Mouse (Mus musculus) urinary bladder, postnatal 10 days (tissue): ENCODE results near the gene 2510002D24Rik.
A peak's percentile ranks its signal among the peaks of the same experiment; 100 is the strongest.
"Not testable (repeated sequence)": the region's sequence is repeated elsewhere in the genome, so short reads cannot be mapped to it uniquely, and the experiment has no call there.

Source experiments
- DNase-seq: peaks from one replicate; pipeline ENCODE4 v3.0.0; 2022; ENCODE audit warnings: low spot score

Gene 2510002D24Rik

GRCm38 (mm10) chr16:18849521-18850190, 13.3 kb downstream of the 2510002D24Rik start:
- DNase-seq, result not testable (repeated sequence)

GRCm38 (mm10) chr16:18858551-18858950, 22.2 kb downstream of the 2510002D24Rik start:
- DNase-seq, result no peak

GRCm38 (mm10) chr16:18860186-18860585, 23.8 kb downstream of the 2510002D24Rik start:
- DNase-seq, result no peak

- not testable (repeated sequence) for DNase-seq
Observed at GRCm38 (mm10) chr16:18870495-18870894, 34.1 kb downstream of the 2510002D24Rik start.

- DNase-seq, result no peak
Observed at GRCm38 (mm10) chr16:18876091-18876441, 39.7 kb downstream of the 2510002D24Rik start.

- peak; percentile 74 for DNase-seq
Observed at GRCm38 (mm10) chr16:18876442-18877308, 40.3 kb downstream of the 2510002D24Rik start, which contains the start of the genes Mrpl40 and Hira. Gene Mrpl40 (minus strand): TSS chr16:18876862. Gene Hira (plus strand): TSS chr16:18877037.

- DNase-seq, result peak; percentile 16
Observed at GRCm38 (mm10) chr16:18877386-18878090, 41.2 kb downstream of the 2510002D24Rik start.

GRCm38 (mm10) chr16:18878091-18878720, 41.8 kb downstream of the 2510002D24Rik start:
- DNase-seq, result no peak

GRCm38 (mm10) chr16:18884044-18884443, 47.7 kb downstream of the 2510002D24Rik start:
- no peak for DNase-seq
